Mouse (Mus musculus) cerebellum, adult 9-11 months (tissue): ENCODE measurements around the gene Mast3.
"Not testable (repeated sequence)": the region's sequence is repeated elsewhere in the genome, so short reads cannot be mapped to it uniquely, and the experiment has no call there.

Source experiments
- DNase-seq: peaks from one replicate; pipeline ENCODE4 v3.0.0; 2022

Mast3 gene

DNA sequence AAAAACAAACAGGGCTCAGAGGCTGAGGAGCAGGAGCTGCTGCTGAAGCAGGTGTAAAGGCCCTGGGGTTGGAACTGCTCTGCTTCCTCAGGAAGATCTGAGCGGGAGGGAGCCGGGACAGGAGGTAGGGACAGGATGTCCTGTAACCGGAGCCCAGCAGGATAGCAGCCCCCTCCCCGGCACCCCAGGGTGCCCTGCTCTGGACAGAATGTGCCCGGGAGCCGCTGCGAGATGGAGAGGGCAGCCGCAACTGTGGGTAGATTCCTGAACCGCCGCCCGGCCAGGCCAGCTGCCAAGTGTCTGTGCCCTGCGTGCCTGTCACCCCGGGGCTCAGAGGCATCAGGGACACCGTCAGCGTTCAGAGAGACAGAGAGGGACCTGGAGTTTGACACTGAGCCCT is 28.7 kb upstream of the Mast3 start:
- DNase-seq: peak; percentile 47

DNA sequence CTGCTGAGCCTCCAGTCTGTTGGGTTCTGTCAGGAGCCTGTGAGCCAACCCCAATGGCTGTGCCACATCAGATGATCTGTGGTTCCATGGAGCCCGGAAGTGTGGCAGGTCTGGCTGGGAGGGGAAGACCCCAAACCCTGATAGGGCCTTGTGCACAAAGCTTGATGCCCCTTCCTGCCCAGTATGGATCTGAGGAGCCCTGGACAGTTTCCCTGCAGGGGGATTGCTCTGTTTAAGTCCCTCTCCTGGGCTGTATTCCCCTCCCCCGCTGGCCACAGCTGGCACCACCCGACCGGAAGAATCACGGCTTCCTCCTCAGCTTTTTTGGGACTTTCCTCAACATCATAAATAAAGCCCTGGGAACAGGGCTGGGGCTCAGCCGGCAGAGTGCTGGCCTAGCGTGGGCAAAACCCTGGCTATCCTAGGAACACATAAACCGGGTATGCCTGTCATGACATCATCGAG is 28.2 kb upstream of the Mast3 start:
- DNase-seq: no peak

GRCm38 (mm10) chr8:70832371-70832770 is 27.5 kb upstream of the Mast3 start:
- no peak for DNase-seq

DNA sequence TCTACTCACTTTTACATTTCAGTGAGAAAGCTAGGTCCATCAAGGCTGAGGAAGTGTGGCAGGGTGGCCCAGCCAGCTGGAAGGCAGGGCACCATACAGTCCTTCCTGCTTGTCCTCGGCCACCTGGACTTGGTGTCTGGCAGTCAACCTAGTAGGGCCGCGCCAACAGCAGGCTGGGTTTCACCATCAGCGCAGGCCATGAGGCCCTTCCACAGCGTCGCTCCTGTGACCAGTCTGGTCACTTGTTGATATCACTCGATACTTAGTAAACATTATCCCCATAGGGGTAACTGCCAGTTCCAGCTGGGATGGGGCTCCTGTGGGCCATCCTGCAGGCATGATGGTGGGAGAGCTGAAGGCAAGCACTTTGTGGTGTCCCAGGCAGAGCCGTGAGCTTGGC is 26.7 kb upstream of the Mast3 start:
- no peak for DNase-seq

GRCm38 (mm10) chr8:70827796-70828195 is 22.9 kb upstream of the Mast3 start:
- DNase-seq: no peak

DNA sequence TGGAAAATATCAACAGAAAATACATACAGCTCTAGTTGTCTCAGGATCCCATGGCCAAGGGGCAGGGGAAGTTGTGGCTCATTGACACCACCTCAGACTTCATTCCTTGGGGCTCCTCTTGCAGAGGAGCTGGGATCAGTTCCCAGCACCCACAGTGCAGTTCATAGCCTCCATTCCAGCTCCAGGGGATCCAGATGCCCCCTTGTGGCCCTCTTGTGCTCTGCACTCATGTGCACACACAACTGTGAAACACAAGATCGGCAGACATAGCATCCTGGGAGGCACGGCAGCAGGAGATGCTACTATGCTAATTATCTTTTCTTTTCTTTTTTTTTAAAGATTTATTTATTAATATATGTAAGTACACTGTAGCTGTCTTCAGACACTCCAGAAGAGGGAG is 22.2 kb upstream of the Mast3 start:
- no peak for DNase-seq

DNA sequence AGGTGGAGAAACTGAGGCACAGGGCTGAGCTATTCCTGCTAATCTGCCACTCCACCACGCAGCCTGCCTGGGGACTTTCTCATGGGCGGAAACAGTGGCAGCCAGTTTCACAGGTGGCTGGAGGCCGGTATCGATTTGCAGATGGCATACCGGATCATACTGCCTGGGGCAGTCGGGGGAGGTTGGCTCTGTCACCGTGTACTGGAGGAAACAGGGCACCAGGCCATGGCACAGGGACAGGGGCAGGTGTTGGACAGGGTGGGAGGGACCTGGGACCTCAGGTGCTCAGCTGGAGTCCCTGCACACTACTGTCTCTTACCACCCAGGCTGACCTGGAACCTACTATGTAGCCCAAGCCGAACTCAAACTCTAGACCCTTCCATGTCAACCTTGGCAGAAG is 21.0 kb upstream of the Mast3 start:
- no peak for DNase-seq

- DNase-seq: no peak
These were observed 18.9 kb upstream of the Mast3 start for GRCm38 (mm10) chr8:70823802-70824201.

GRCm38 (mm10) chr8:70822594-70822993 is 17.7 kb upstream of the Mast3 start:
- not testable (repeated sequence) for DNase-seq

- no peak for DNase-seq
These were observed 17.1 kb upstream of the Mast3 start for GRCm38 (mm10) chr8:70821992-70822391.

DNA sequence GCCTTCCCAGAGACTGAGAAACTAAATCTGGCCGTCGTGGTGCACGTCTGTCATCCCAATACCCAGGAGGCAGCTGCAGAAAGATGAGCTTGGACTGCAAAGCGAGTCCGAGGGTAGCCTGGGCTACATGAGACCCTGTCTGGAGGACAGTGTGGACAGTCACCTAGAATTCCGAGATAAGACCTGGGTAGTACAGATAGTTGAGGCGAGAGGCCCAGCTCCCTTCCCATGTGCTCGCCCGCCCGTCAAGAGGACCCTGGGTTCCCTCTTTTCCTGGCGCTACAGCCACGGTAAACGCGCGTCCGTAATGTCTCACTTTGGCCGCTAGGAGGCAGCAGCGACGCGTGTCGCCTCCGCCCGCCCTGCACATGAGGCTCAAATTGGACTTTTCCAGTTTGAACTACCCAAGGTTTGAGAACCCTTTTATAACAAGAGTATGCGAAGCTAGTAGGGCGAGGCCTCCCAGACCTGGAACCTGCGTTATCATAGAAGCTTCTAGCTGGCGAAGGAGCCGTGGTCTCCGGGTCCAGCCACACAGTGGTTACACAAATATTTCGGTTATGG is 16.6 kb upstream of the Mast3 start:
- DNase-seq: no peak

GRCm38 (mm10) chr8:70820101-70820935 is 15.5 kb upstream of the Mast3 start:
- DNase-seq: no peak

- no peak for DNase-seq
These were observed 11.8 kb upstream of the Mast3 start for GRCm38 (mm10) chr8:70816679-70817078.

DNA sequence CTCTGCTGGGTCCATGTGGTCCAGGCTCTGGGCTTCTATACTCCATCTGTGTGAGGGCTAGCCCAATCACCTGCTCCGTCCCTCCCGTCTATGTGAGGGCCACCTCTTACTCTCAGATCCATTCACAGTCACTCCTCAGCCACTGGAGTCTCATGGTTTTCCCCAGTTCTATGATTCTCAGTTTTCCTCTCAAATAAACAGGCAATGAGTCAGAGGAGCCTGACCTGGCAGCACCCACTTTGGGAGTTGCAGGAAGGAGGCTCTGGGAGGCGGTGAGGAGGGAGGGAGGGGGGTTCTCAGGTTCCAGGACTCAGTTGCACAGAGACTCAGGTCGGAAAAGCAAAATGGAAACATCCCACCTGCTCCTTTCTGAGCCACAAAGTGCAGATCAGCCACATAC is 8.0 kb upstream of the Mast3 start:
- DNase-seq: no peak

DNA sequence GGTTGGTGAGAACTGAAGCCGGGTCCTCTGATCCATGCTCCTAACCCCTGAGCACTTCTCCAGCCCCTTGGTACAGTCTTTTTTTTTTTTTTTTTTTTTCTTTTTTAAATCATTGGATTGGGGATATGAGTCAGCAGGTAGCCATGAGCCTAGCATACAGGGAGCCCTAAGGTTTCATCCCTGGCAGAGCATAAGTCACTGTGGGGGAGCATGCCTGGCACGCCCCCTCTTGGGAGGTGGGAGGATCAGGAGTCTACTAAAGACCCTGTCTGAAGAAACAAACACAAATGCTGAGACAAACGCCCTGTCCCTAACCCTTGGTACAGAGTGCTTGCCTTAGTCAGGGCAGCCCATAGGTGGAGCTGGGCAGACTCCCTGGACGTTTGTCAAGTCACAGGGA is 7.2 kb upstream of the Mast3 start:
- DNase-seq: no peak

- no peak for DNase-seq
These were observed 6.3 kb upstream of the Mast3 start for GRCm38 (mm10) chr8:70810962-70811680.

DNA sequence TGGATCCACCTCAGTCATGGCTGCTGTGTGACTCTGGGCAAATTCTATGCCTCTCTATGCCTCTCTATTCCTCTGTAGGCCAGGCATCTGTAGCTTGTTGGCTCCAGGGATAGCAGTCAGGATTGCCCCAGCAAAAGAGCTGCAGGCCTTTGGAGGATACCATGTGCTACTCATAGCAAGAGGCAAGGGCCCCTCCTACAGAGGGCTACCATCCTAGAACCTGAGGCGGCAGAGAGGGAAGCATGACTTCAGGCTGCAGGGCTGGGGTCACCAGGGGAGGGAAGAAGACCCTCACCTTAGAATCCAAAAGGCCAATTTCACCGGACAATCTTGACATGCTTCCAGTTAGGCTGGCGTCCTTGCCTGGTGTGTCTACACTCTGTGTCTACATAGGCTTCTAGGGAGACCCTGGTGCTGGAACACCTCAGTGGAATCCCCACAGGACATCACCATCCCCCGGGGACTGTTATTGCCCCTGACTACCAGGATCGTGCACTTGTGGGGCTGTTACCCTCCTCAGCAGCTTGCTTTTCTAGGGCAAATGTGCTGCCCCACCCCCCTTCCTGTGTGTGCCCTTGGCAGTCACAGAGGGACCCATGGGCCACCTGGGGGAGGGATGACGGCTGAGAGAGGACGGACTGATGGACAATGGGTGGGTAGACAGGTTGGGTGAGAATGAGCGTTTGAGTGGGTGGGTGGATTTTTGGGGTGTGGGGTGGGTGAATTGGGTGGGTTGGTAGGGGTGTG is 4.3 kb upstream of the Mast3 start:
- DNase-seq: no peak

- DNase-seq: no peak
These were observed 3.4 kb upstream of the Mast3 start, which contains the start of gene Il12rb1 for GRCm38 (mm10) chr8:70808239-70808638. Gene Il12rb1, plus strand, starts transcription at chr8:70808449.

DNA sequence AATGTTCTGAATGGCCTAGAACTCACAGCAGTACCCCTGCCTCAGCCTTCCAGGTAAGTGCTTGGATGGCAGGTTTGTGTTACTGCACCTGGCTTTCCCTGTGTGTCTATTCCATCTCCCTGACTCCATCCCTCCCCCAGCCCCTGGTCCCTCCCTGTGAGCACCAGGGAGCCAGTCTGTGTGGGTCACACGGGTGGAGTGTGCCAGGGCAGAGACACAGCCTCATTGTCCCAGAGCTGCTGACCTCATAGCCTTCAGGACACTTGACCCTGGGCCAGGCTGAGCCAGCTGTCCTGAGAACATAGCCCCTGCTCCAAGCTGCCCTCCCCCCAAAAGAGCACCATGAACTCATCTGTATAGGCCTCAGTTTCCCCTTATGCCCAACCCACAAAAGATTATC is 2.5 kb upstream of the Mast3 start:
- DNase-seq: peak; percentile 45

GRCm38 (mm10) chr8:70806541-70806940 is 1.7 kb upstream of the Mast3 start:
- no peak for DNase-seq

GRCm38 (mm10) chr8:70803761-70804480 is 933 bp downstream of the Mast3 start:
- peak; percentile 39 for DNase-seq

DNA sequence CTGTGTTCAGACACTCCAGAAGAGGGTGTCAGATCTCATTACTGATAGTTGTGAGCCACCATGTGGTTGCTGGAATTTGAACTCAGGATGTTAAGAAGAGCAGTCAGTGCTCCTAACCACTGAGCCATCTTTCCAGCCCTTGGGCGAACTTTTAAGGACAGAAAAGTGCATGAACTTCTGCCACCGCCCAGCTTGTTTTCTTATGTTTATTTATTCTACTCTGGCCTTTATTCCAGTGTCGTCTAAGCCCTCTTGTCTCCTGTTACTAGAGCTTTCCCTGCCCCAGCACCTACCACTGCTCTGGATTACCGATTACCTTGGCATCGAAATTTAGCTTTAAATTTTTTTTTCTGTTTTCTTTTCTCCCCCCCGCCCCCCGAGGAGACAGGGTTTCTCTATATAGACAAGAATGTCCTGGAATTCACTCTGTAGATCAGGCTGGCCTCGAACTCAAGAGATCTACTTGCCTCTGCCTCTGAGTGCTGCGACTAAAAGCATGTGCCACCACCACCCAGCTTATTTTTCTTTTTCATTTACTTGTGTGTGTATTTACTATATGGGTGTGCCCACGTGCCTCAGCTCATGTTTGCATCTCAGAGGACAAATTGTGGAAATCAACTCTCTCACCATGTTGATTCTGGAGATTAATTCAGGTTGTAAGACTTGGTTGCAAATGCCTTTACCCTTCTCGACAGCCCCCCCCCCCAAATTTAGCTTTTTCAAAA is 1.9 kb downstream of the Mast3 start:
- DNase-seq: no peak
